In the genomic region with DNA sequence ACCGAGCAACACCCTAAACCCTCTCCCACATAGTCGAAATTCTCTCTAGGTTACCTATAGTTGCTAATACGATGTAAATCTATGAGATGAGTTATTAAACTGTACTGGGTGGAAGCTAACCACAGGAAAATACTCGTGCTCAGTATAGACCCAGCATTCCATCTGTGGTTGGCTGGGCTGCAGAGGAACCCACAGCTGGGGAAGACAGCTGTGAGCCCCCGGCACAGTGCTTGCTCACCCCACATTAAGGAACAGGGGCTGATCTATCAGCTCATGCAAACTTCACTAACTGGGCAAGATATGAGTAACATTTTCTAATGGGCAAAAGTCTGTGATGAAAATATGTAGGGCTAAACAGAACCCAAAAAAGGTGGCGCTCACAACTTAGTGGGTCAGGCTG, we compare ENCODE assay signal across 20 mouse cellular contexts.
A peak's percentile ranks its signal among the peaks of the same experiment; 100 is the strongest.
DNase-seq lines count a peak whose midpoint lies in the region; ATAC-seq and TF ChIP-seq lines count a peak whose summit lies in the region.
"Had no signal": no experiment of that assay in that cellular context is flagged by ENCODE, and none has a peak within 500 bp of the region (broad histone marks: within the 10 kb centered on the region; RNA-seq: fewer than 3 reads in every experiment).

No protein-coding gene starts in this region.

- no peaks in the 10 kb centered on the region for H3K79me2 ChIP-seq in CH12.LX (replicated peaks; ENCODE audit: control insufficient read depth, extremely low read depth, insufficient read depth, poor library complexity, severe bottlenecking)

- peak overlapping the region; percentile 80 for H3K27ac ChIP-seq in forebrain, postnatal 0 days (ENCODE audit: low read depth, low read length)
- H3K27ac ChIP-seq in forebrain, embryonic 14.5 days (ENCODE audit: low read depth, low read length), result no peak overlapping the region; the same call in 1 of the 2 replicates
- no peak overlapping the region for H3K27ac ChIP-seq in CH12.LX (ENCODE audit: insufficient read depth, low read depth)
- H3K27ac ChIP-seq: embryonic facial prominence, embryonic 15.5 days; hindbrain, embryonic 12.5 days; intestine, embryonic 15.5 days; limb, embryonic 13.5 days; liver, embryonic 14.5 days; lung, embryonic 15.5 days; neural tube, embryonic 12.5 days had no signal

- dilution Hi-C loops in CH12.LX (cut with MboI; ENCODE audit: extremely low pct_ligation_motif_present, extremely low pct_unique_long_range_greater_than_20kb, low sequenced_read_pairs), result no loop called here

- no peak overlapping the region for H3K9ac ChIP-seq in forebrain, postnatal 0 days
- H3K9ac ChIP-seq in forebrain, embryonic 14.5 days (ENCODE audit: low read length), result no peak overlapping the region
- H3K9ac ChIP-seq in CH12.LX (ENCODE audit: insufficient read depth, low read depth), result no peak overlapping the region
- H3K9ac ChIP-seq: embryonic facial prominence, embryonic 15.5 days; hindbrain, embryonic 12.5 days; intestine, embryonic 15.5 days; limb, embryonic 13.5 days; liver, embryonic 14.5 days; lung, embryonic 15.5 days; neural tube, embryonic 12.5 days had no signal

- peaks cover 21% of the 10 kb centered on the region for H3K4me1 ChIP-seq in forebrain, postnatal 0 days (ENCODE audit: insufficient read depth)
- H3K4me1 ChIP-seq in forebrain, embryonic 14.5 days (ENCODE audit: control insufficient read depth, insufficient read depth, low read length), result peaks cover 35% of the 10 kb centered on the region
- peaks cover 6 to 39% of the 10 kb centered on the region in 2 experiments for H3K4me1 ChIP-seq in CH12.LX (ENCODE audit: control insufficient read depth in 1 of 2, insufficient read depth in 2 of 2)
- H3K4me1 ChIP-seq: embryonic facial prominence, embryonic 15.5 days; intestine, embryonic 15.5 days; limb, embryonic 13.5 days; lung, embryonic 15.5 days had no signal

- TF ChIP-seq EP300 in CH12.LX (IDR thresholded peaks at IDR 0.05; ENCODE audit: low read length), result 0 out of 2 replicates have a peak, but pooled peaks have one; percentile 21

- no peak overlapping the region for H3K4me3 ChIP-seq in forebrain, postnatal 0 days (ENCODE audit: low read depth, low read length)
- no peak overlapping the region for H3K4me3 ChIP-seq in forebrain, embryonic 14.5 days (ENCODE audit: low read depth, low read length)
- no peak overlapping the region for H3K4me3 ChIP-seq in CH12.LX (replicated peaks in 1 of 3; ENCODE audit: low read depth in 2 of 3, low read length in 2 of 3, poor library complexity in 1 of 3)
- H3K4me3 ChIP-seq: embryonic facial prominence, embryonic 15.5 days; hindbrain, embryonic 12.5 days; intestine, embryonic 15.5 days; limb, embryonic 13.5 days; lung, embryonic 15.5 days; neural tube, embryonic 12.5 days had no signal

- no peak for TF ChIP-seq RAD21 in CH12.LX (IDR thresholded peaks at IDR 0.05; ENCODE audit: low read depth, low read length)

- DNase-seq in forebrain, postnatal 0 days, result no peak
- no peak for DNase-seq in forebrain, embryonic 14.5 days (ENCODE audit: low spot score)
- DNase-seq in CH12.LX (ENCODE audit: extremely low read depth), result no peak
- DNase-seq in thymus, adult 18-20 months, result peak; percentile 68 to 71
- DNase-seq in thymus, postnatal 4 days, result peak; percentile 66
- DNase-seq in spleen, postnatal 10 days (ENCODE audit: low spot score in 2 of 2), result no peak
- DNase-seq: adrenal gland, postnatal 36 days; cerebellum, adult 11-12 months; cerebellum, postnatal 14 days; kidney, postnatal 36 days; lung, postnatal 4 days had no signal

- H3K27me3 ChIP-seq in forebrain, postnatal 0 days (ENCODE audit: insufficient read depth, low read length), result no peaks in the 10 kb centered on the region
- H3K27me3 ChIP-seq in forebrain, embryonic 14.5 days (replicated peaks; ENCODE audit: control insufficient read depth, insufficient read depth, low read length), result no peaks in the 10 kb centered on the region
- no peaks in the 10 kb centered on the region for H3K27me3 ChIP-seq in CH12.LX (replicated peaks)
- H3K27me3 ChIP-seq: embryonic facial prominence, embryonic 15.5 days; hindbrain, embryonic 12.5 days; intestine, embryonic 15.5 days; limb, embryonic 13.5 days; lung, embryonic 15.5 days; neural tube, embryonic 12.5 days had no signal

- TF ChIP-seq CTCF in forebrain, postnatal 0 days (IDR thresholded peaks at IDR 0.05; ENCODE audit: low read depth), result no peak
- TF ChIP-seq CTCF in CH12.LX (conservative IDR thresholded peaks at IDR 0.05 in 1 of 2, IDR thresholded peaks at IDR 0.05 in 1 of 2; ENCODE audit: low read depth in 2 of 2, low read length in 2 of 2), result no peak

- H3K4me2 ChIP-seq in forebrain, postnatal 0 days (ENCODE audit: low read depth), result no peak overlapping the region
- H3K4me2 ChIP-seq in forebrain, embryonic 14.5 days (ENCODE audit: low read length), result no peak overlapping the region
- no peak overlapping the region for H3K4me2 ChIP-seq in CH12.LX (ENCODE audit: insufficient read depth, low read depth, poor library complexity, severe bottlenecking)
- H3K4me2 ChIP-seq: embryonic facial prominence, embryonic 15.5 days; hindbrain, embryonic 12.5 days; intestine, embryonic 15.5 days; limb, embryonic 13.5 days; lung, embryonic 15.5 days; midbrain, embryonic 11.5 days; neural tube, embryonic 12.5 days had no signal

- WGBS in forebrain, postnatal 0 days, result 87% methylated on average over 6 of the region's 6 CpGs
- WGBS in forebrain, embryonic 14.5 days, result 92% methylated on average over 6 of the region's 6 CpGs

- TF ChIP-seq POLR2A in CH12.LX (IDR thresholded peaks at IDR 0.05; ENCODE audit: low read depth, low read length), result no peak

- ATAC-seq in forebrain, postnatal 0 days, result no peak
- no peak for ATAC-seq in forebrain, embryonic 14.5 days
- ATAC-seq in inflammation-experienced regulatory T-cells, adult 6 months, result no peak
- ATAC-seq: intestine, embryonic 15.5 days had no signal

- in situ Hi-C loops in CH12.LX (cut with MboI; ENCODE audit: low pct_ligation_motif_present, low pct_unique_long_range_greater_than_20kb, low sequenced_read_pairs), result no loop called here

- H3K9me3 ChIP-seq in forebrain, postnatal 0 days (ENCODE audit: low read length), result no peaks in the 10 kb centered on the region
- no peaks in the 10 kb centered on the region for H3K9me3 ChIP-seq in forebrain, embryonic 14.5 days (replicated peaks; ENCODE audit: control insufficient read depth, low read length)
- no peaks in the 10 kb centered on the region for H3K9me3 ChIP-seq in CH12.LX (replicated peaks; ENCODE audit: low read length)
- H3K9me3 ChIP-seq: embryonic facial prominence, embryonic 15.5 days; hindbrain, embryonic 12.5 days; intestine, embryonic 15.5 days; limb, embryonic 13.5 days; lung, embryonic 15.5 days; neural tube, embryonic 12.5 days had no signal

- H3K36me3 ChIP-seq in forebrain, postnatal 0 days (ENCODE audit: insufficient read depth), result no peaks in the 10 kb centered on the region
- no peaks in the 10 kb centered on the region for H3K36me3 ChIP-seq in forebrain, embryonic 14.5 days (ENCODE audit: control insufficient read depth, insufficient read depth, low read length)
- peaks cover 3 to 8% of the 10 kb centered on the region in 2 experiments for H3K36me3 ChIP-seq in CH12.LX (replicated peaks in 1 of 2; ENCODE audit: control insufficient read depth in 1 of 2, insufficient read depth in 1 of 2, low read length in 1 of 2)
- H3K36me3 ChIP-seq: embryonic facial prominence, embryonic 15.5 days; hindbrain, embryonic 12.5 days; intestine, embryonic 15.5 days; limb, embryonic 13.5 days; lung, embryonic 15.5 days; neural tube, embryonic 12.5 days had no signal

TF ChIP-seq in CH12.LX, 34 proteins besides CTCF, POLR2A, EP300 and RAD21:
- TF ChIP-seq HCFC1 (IDR thresholded peaks at IDR 0.05; ENCODE audit: low read depth, low read length) (no peak), ETS1 (conservative IDR thresholded peaks at IDR 0.05; ENCODE audit: low read depth, low read length) (0 out of 2 replicates have a peak, but pooled peaks have one; percentile 16)

Comparison
In these comparisons a context has a peak if more than half of its experiments do, and no peak if none do; other contexts are left out.
1. DNase-seq: peak in thymus, adult 18-20 months (2 of 2) and thymus, postnatal 4 days (single experiment); none in forebrain, postnatal 0 days (single experiment), forebrain, embryonic 14.5 days (single experiment), CH12.LX (single experiment) and spleen, postnatal 10 days (0 of 2).